ENCODE assay signal across 13 mouse cellular contexts in genomic region chr6:86624074-86625030, GRCm38 (mm10). TPM values are rescaled to one million over a fixed set of nuclear protein-coding genes. Genes with fewer than 3 reads are reported as not detected.
DNase-seq lines count a peak whose midpoint lies in the region; ATAC-seq and TF ChIP-seq lines count a peak whose summit lies in the region.
"Had no signal": no experiment of that assay in that cellular context is flagged by ENCODE, and none has a peak within 500 bp of the region (broad histone marks: within the 10 kb centered on the region; RNA-seq: fewer than 3 reads in every experiment).

No protein-coding gene starts in this region.

- WGBS in cerebellum, adult 2 months, result 15% methylated on average over 18 of the region's 18 CpGs
- 18% methylated on average over 18 of the region's 18 CpGs for WGBS in limb, embryonic 15.5 days
- 60% methylated on average over 18 of the region's 18 CpGs for WGBS in kidney, embryonic 16.5 days

- no peak; the same call in 1 of the 2 replicates for TF ChIP-seq POLR2A in cerebellum, adult 2 months (IDR thresholded peaks at IDR 0.05; ENCODE audit: borderline replicate concordance, insufficient read depth, low read length)

- H3K9ac ChIP-seq in limb, embryonic 15.5 days, result no peak overlapping the region
- H3K9ac ChIP-seq in kidney, embryonic 16.5 days (replicated peaks; ENCODE audit: low read length), result no peak overlapping the region

- DNase-seq in layer of hippocampus, adult 8-10 months (ENCODE audit: low spot score in 2 of 2), result peak; percentile 12 to 22
- DNase-seq in layer of hippocampus, postnatal 25 days (ENCODE audit: extremely low spot score in 1 of 2, low spot score in 1 of 2), result no peak
- DNase-seq in cerebellum, adult 2 months, result peak; percentile 57 to 64
- DNase-seq in frontal cortex, postnatal 14 days (ENCODE audit: low spot score in 2 of 2), result peak; percentile 28 to 47
- DNase-seq in T-cell, adult 2 months (ENCODE audit: low spot score), result no peak
- DNase-seq in adrenal gland, postnatal 36 days, result no peak
- DNase-seq: lung, postnatal 10 days; spleen, adult 18-20 months had no signal

- peak; percentile 31; the same call in 1 of the 2 replicates for ATAC-seq in limb, embryonic 15.5 days (ENCODE audit: insufficient number of reproducible peaks, low FRiP score, low TSS enrichment, low read depth)
- no peak for ATAC-seq in kidney, embryonic 16.5 days (ENCODE audit: low FRiP score, low TSS enrichment)

- H3K9me3 ChIP-seq in limb, embryonic 15.5 days, result no peaks in the 10 kb centered on the region
- no peaks in the 10 kb centered on the region for H3K9me3 ChIP-seq in kidney, embryonic 16.5 days (ENCODE audit: low read length)
- H3K9me3 ChIP-seq: forebrain, embryonic 10.5 days had no signal

- H3K4me2 ChIP-seq in limb, embryonic 15.5 days, result peak overlapping the region; percentile 6; the same call in 1 of the 2 replicates
- no peak overlapping the region for H3K4me2 ChIP-seq in kidney, embryonic 16.5 days (replicated peaks; ENCODE audit: low read depth, low read length)

- no peaks in the 10 kb centered on the region for H3K36me3 ChIP-seq in limb, embryonic 15.5 days
- H3K36me3 ChIP-seq in kidney, embryonic 16.5 days (ENCODE audit: insufficient read depth, low read length), result no peaks in the 10 kb centered on the region
- H3K36me3 ChIP-seq: forebrain, embryonic 10.5 days had no signal

- H3K4me1 ChIP-seq in cerebellum, adult 2 months (ENCODE audit: control insufficient read depth, insufficient read depth, low read length), result peaks cover 26% of the 10 kb centered on the region
- peaks cover 31% of the 10 kb centered on the region for H3K4me1 ChIP-seq in limb, embryonic 15.5 days
- H3K4me1 ChIP-seq in kidney, embryonic 16.5 days (ENCODE audit: insufficient read depth, low read length), result no peaks in the 10 kb centered on the region

- peak overlapping the region; percentile 83 for H3K27ac ChIP-seq in cerebellum, adult 2 months (ENCODE audit: insufficient read depth, low read length)
- H3K27ac ChIP-seq in limb, embryonic 15.5 days, result peak overlapping the region; percentile 60
- H3K27ac ChIP-seq in kidney, embryonic 16.5 days (ENCODE audit: low read length), result no peak overlapping the region
- H3K27ac ChIP-seq: forebrain, embryonic 10.5 days; kidney, postnatal 0 days had no signal

- no peaks in the 10 kb centered on the region for H3K27me3 ChIP-seq in cerebellum, adult 2 months (ENCODE audit: control insufficient read depth, insufficient read depth, low read length)
- peaks cover 8% of the 10 kb centered on the region; the same call in 1 of the 2 replicates for H3K27me3 ChIP-seq in limb, embryonic 15.5 days
- H3K27me3 ChIP-seq in kidney, embryonic 16.5 days (ENCODE audit: insufficient read depth, low read length), result no peaks in the 10 kb centered on the region

- no peak for TF ChIP-seq CTCF in cerebellum, adult 2 months (IDR thresholded peaks at IDR 0.05; ENCODE audit: borderline replicate concordance, insufficient read depth, low read depth, low read length)

- H3K4me3 ChIP-seq in cerebellum, adult 2 months (replicated peaks; ENCODE audit: insufficient read depth, low read depth, low read length), result no peak overlapping the region
- no peak overlapping the region for H3K4me3 ChIP-seq in limb, embryonic 15.5 days
- H3K4me3 ChIP-seq in kidney, embryonic 16.5 days (ENCODE audit: low read length), result no peak overlapping the region
- H3K4me3 ChIP-seq: forebrain, embryonic 10.5 days had no signal

RNA-seq across cellular contexts. Expression of gene Asprv1, which starts 3.6 kb away (rescaled TPM):
- total RNA-seq in layer of hippocampus, adult 8-10 months (2022), result 1 to 10 TPM in 3 of 4 experiments, under 1 TPM in 1; 0.80 to 2.1 (median 1.8) TPM
- total RNA-seq in layer of hippocampus, postnatal 25 days (2021), result 1 to 10 TPM; 1.4 to 1.5 TPM
- 2.1 and 2.5 TPM in 2 replicates for polyA plus RNA-seq in cerebellum, adult 2 months (2012; rRNA removed)
- polyA plus RNA-seq in limb, embryonic 15.5 days (2015; fragmentation: Nextera tagmentation; extraction: Ambion mirVana), result 610 and 666 TPM in 2 replicates
- polyA plus RNA-seq in kidney, embryonic 16.5 days (2015; fragmentation: Nextera tagmentation; extraction: Ambion mirVana), result 0.89 and 0.99 TPM in 2 replicates
- under 1 TPM in 1 of 2 experiments, not detected in 1; 0.20 TPM for total RNA-seq in adrenal gland, postnatal 36 days (2021)
- total RNA-seq: heart, postnatal 36 days had no signal

RNA-seq across cellular contexts. Expression of gene Mxd1, which starts 44.6 kb away (rescaled TPM):
- 10 to 100 TPM; 18.2 to 20.7 (median 19.2) TPM for total RNA-seq in layer of hippocampus, adult 8-10 months (2022)
- 10 to 100 TPM; 19.2 to 21.2 TPM for total RNA-seq in layer of hippocampus, postnatal 25 days (2021)
- polyA plus RNA-seq in cerebellum, adult 2 months (2012; rRNA removed), result 21.1 and 21.9 TPM in 2 replicates
- polyA plus RNA-seq in limb, embryonic 15.5 days (2015; fragmentation: Nextera tagmentation; extraction: Ambion mirVana), result 14.2 and 15.2 TPM in 2 replicates
- polyA plus RNA-seq in kidney, embryonic 16.5 days (2015; fragmentation: Nextera tagmentation; extraction: Ambion mirVana), result 11.8 and 11.9 TPM in 2 replicates
- total RNA-seq in adrenal gland, postnatal 36 days (2021), result 1 to 10 TPM; 9.0 to 9.6 TPM

RNA-seq across cellular contexts. Expression of gene Snrnp27, which starts 60.0 kb away (rescaled TPM):
- total RNA-seq in layer of hippocampus, adult 8-10 months (2022), result 10 to 100 TPM; 49.8 to 62.4 (median 55.5) TPM
- total RNA-seq in layer of hippocampus, postnatal 25 days (2021), result 10 to 100 TPM; 57.8 to 62.2 TPM
- polyA plus RNA-seq in cerebellum, adult 2 months (2012; rRNA removed), result 59.8 and 62.5 TPM in 2 replicates
- 103 and 108 TPM in 2 replicates for polyA plus RNA-seq in limb, embryonic 15.5 days (2015; fragmentation: Nextera tagmentation; extraction: Ambion mirVana)
- polyA plus RNA-seq in kidney, embryonic 16.5 days (2015; fragmentation: Nextera tagmentation; extraction: Ambion mirVana), result 95.5 and 102 TPM in 2 replicates
- 10 to 100 TPM; 58.9 to 65.4 TPM for total RNA-seq in adrenal gland, postnatal 36 days (2021)

Comparison
In these comparisons a context has a peak if more than half of its experiments do, and no peak if none do; other contexts are left out.
1. DNase-seq: peak in layer of hippocampus, adult 8-10 months (2 of 2), cerebellum, adult 2 months (2 of 2) and frontal cortex, postnatal 14 days (2 of 2); none in layer of hippocampus, postnatal 25 days (0 of 2), T-cell, adult 2 months (single experiment) and adrenal gland, postnatal 36 days (0 of 2).